Mouse (Mus musculus): ENCODE measurements at regions not wholly inside any gene's neighbourhood (a gene's known extent, or its start where the extent isn't known, plus 50 kb on each side); places are given as distances from the start of the nearest gene placed in this dataset.

DNA sequence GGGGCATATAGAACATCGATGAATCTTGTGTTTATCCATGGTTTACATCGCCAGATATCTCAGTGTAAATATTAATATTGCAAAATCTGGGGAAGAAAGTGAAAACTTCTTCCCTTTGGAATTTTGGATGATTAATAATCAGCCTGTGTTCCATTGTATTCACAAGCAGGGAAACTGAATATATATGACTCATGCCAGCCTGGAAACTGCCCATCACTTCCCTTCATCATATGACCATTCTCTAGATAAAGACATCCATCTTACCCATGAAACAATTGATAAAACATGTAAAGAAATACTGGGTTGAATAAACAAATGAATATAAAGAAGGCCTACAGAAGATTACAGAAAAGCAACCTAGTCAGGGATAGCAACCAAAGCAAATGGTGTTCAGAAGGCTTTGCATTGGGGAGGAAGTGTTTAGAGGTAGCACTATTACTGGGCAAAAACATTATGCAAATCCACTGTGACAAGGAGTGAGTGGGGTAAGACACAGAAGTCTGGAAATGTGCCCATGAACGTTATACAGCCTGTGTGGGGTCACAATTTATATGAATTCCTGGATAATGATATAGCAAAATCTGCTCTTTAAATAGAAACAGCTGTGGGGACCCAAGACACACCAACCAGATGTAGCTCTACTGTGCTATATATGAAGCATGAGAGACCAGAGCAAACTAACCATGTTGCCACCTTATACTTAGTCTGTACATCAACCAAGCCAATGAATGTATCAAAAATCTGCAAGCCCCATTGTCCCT is 238.5 kb upstream of the Sdr16c6 start:
- 42% methylated on average over 3 of the region's 3 CpGs for WGBS
- H3K4me1 ChIP-seq (ENCODE audit: control insufficient read depth, insufficient read depth, low read length) = no peaks in the 10 kb centered on the region
- H3K27ac ChIP-seq (ENCODE audit: low read length) = no peak overlapping the region
- H3K27me3 ChIP-seq (ENCODE audit: control insufficient read depth, insufficient read depth, low read length) = no peaks in the 10 kb centered on the region
- no peak overlapping the region for H3K4me2 ChIP-seq (replicated peaks; ENCODE audit: low read depth, low read length)
- no peak for ATAC-seq (ENCODE audit: insufficient number of reproducible peaks, insufficient read depth, low FRiP score, low read depth)
- H3K9ac ChIP-seq (replicated peaks; ENCODE audit: low read depth, low read length) = no peak overlapping the region
- H3K9me3 ChIP-seq (ENCODE audit: control insufficient read depth, low read depth, low read length) = no peaks in the 10 kb centered on the region
- H3K4me3 ChIP-seq (ENCODE audit: low read depth, low read length) = no peak overlapping the region
- H3K36me3 ChIP-seq (ENCODE audit: control insufficient read depth, insufficient read depth, low read length) = no peaks in the 10 kb centered on the region

DNA sequence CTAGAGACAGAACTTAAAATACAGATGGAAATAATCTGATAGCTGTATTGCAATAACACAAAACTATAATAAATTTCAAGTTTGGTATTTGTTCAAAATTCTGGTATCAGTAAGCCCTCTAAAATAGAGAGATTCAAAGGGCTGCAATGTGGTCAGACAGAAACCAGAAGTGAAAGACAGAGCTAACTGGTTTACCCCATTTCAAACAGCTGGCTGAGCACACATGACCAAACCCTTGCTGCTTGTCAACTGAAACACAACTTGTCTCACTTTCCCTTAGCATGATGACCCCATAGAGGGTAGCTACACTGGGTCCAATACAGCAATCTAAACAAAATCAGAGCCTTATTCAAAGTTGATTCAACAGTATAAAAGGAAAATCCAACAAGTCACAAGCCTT is 234.2 kb upstream of the Sdr16c6 start:
- Histone ChIP-seq H3K4me3 (ENCODE audit: low read depth, low read length) (no peak overlapping the region), H3K27ac (ENCODE audit: low read length) (no peak overlapping the region), H3K27me3 (ENCODE audit: control insufficient read depth, insufficient read depth, low read length) (no peaks in the 10 kb centered on the region), H3K36me3 (ENCODE audit: control insufficient read depth, insufficient read depth, low read length) (no peaks in the 10 kb centered on the region), H3K9me3 (ENCODE audit: control insufficient read depth, low read depth, low read length) (no peaks in the 10 kb centered on the region), H3K4me1 (ENCODE audit: control insufficient read depth, insufficient read depth, low read length) (no peaks in the 10 kb centered on the region), H3K4me2 (replicated peaks; ENCODE audit: low read depth, low read length) (no peak overlapping the region), H3K9ac (replicated peaks; ENCODE audit: low read depth, low read length) (no peak overlapping the region)
- ATAC-seq (ENCODE audit: insufficient number of reproducible peaks, insufficient read depth, low FRiP score, low read depth) = no peak

DNA sequence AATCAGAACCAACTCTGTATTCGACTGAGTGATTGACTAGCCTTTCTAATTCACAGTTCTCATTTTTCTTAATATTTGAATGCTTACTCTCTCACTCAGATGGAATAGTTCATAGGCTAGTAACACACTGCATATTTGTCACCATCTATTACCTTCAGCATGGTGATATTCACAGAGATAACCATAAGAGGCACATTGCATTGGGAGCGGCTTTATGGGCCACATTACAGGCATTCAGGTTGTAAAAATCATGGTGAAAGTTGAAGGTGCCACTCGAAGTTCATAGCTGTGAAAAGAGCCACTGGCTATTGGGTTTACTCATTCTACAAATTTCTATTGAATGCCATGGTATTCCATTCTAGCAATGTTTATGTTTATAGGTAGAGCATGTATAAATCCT is 229.6 kb upstream of the Sdr16c6 start:
- H3K27ac ChIP-seq (ENCODE audit: low read length) = peak overlapping the region; percentile 2; the same call in 1 of the 2 replicates
- no peaks in the 10 kb centered on the region for H3K4me1 ChIP-seq (ENCODE audit: control insufficient read depth, insufficient read depth, low read length)
- ATAC-seq (ENCODE audit: insufficient number of reproducible peaks, insufficient read depth, low FRiP score, low read depth) = no peak
- no peaks in the 10 kb centered on the region for H3K27me3 ChIP-seq (ENCODE audit: control insufficient read depth, insufficient read depth, low read length)
- no peak overlapping the region for H3K4me3 ChIP-seq (ENCODE audit: low read depth, low read length)
- 74% methylated on average over 3 of the region's 3 CpGs for WGBS
- H3K36me3 ChIP-seq (ENCODE audit: control insufficient read depth, insufficient read depth, low read length) = no peaks in the 10 kb centered on the region
- no peak overlapping the region for H3K9ac ChIP-seq (replicated peaks; ENCODE audit: low read depth, low read length)
- no peak overlapping the region for H3K4me2 ChIP-seq (replicated peaks; ENCODE audit: low read depth, low read length)
- H3K9me3 ChIP-seq (ENCODE audit: control insufficient read depth, low read depth, low read length) = no peaks in the 10 kb centered on the region

DNA sequence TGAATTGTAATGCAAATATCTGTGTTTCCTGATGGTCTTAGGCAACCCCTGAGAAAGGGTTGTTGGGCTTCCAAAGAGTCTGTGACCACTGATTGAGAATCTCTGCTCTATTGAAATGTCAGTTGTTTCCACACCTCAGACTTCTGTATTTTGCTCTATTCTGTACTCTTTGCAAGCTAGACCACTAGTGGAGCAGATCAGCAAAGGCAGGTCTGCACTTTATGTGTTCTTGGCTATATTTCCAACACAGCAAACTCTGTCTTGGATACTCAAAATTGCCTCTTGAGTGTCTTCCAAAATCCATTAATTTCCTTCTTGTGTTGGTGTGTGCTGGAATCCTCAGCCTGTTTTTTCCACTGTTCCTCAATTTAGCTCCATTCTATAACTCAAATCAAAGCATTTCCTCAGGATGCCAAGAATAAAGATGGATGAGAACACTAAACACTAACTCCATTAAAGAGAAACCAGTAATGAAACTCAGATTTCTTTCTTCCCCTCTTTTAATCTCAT is 228.5 kb upstream of the Sdr16c6 start:
- no peaks in the 10 kb centered on the region for H3K27me3 ChIP-seq (ENCODE audit: control insufficient read depth, insufficient read depth, low read length)
- H3K27ac ChIP-seq (ENCODE audit: low read length) = no peak overlapping the region
- H3K9me3 ChIP-seq (ENCODE audit: control insufficient read depth, low read depth, low read length) = no peaks in the 10 kb centered on the region
- no peak overlapping the region for H3K9ac ChIP-seq (replicated peaks; ENCODE audit: low read depth, low read length)
- H3K4me2 ChIP-seq (replicated peaks; ENCODE audit: low read depth, low read length) = no peak overlapping the region
- no peak overlapping the region for H3K4me3 ChIP-seq (ENCODE audit: low read depth, low read length)
- no peaks in the 10 kb centered on the region for H3K4me1 ChIP-seq (ENCODE audit: control insufficient read depth, insufficient read depth, low read length)
- no peaks in the 10 kb centered on the region for H3K36me3 ChIP-seq (ENCODE audit: control insufficient read depth, insufficient read depth, low read length)
- 0 out of 2 replicates have a peak, but pooled peaks have one; percentile 37 for ATAC-seq (ENCODE audit: insufficient number of reproducible peaks, insufficient read depth, low FRiP score, low read depth)

DNA sequence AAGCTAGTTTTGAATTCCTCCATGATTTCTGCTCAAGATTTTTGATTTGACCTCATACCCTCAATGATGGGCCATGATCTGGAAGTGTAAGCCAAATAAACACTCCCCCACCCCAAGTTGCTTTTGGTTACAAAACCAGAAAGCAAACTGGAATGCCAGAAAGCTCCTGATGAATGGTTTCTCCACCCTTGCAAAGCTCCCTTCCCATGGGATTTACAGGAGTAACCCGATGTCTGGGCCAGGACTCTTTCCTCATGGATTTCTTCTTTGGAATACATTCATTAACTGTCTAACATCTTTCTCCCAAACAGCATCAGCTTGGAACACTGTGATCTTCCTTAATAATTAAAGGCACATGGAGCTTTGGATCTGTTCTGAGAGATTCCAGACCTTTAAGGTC is 227.3 kb upstream of the Sdr16c6 start:
- H3K27ac ChIP-seq (ENCODE audit: low read length) = no peak overlapping the region
- no peaks in the 10 kb centered on the region for H3K4me1 ChIP-seq (ENCODE audit: control insufficient read depth, insufficient read depth, low read length)
- H3K4me2 ChIP-seq (replicated peaks; ENCODE audit: low read depth, low read length) = no peak overlapping the region
- H3K4me3 ChIP-seq (ENCODE audit: low read depth, low read length) = no peak overlapping the region
- H3K36me3 ChIP-seq (ENCODE audit: control insufficient read depth, insufficient read depth, low read length) = no peaks in the 10 kb centered on the region
- H3K9ac ChIP-seq (replicated peaks; ENCODE audit: low read depth, low read length) = no peak overlapping the region
- H3K27me3 ChIP-seq (ENCODE audit: control insufficient read depth, insufficient read depth, low read length) = no peaks in the 10 kb centered on the region
- no peaks in the 10 kb centered on the region for H3K9me3 ChIP-seq (ENCODE audit: control insufficient read depth, low read depth, low read length)
- ATAC-seq (ENCODE audit: insufficient number of reproducible peaks, insufficient read depth, low FRiP score, low read depth) = no peak
- 65% methylated on average over 1 of the region's 1 CpGs for WGBS

DNA sequence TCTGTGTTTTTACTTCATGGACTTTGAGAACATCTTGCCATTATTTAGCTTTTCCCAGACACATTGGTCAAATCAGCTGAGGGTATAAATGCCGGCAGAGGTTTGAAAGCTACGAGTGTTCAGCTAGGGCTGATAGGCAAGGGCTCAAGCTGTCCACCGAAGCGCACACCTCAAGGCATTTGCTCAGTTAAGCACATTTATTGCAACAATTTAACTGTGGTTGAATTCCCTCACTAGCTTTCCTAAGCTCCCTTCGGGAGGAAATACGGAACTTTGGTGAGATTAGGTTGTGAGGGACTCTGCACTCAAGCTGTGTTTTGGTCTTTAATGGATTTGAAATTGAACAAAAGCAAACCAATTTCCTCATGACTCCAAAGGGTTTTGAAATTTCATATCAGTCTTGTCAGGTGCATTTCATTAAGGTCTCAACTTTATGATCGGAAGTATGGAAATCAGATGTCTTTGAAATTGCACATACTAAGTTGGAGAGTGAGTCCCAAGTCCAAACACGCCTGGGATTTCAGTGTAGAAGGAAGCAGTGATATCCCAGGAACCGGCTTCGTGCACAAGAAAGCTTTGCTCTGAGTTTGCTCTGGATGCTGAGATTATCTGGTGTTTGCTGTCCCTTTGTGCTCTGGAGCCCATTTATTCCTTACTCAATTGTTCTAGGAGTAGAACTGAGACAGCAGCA is 223.0 kb upstream of the Sdr16c6 start:
- Histone ChIP-seq H3K4me3 (ENCODE audit: low read depth, low read length) (no peak overlapping the region), H3K27me3 (ENCODE audit: control insufficient read depth, insufficient read depth, low read length) (no peaks in the 10 kb centered on the region), H3K9ac (replicated peaks; ENCODE audit: low read depth, low read length) (no peak overlapping the region), H3K27ac (ENCODE audit: low read length) (no peak overlapping the region), H3K4me1 (ENCODE audit: control insufficient read depth, insufficient read depth, low read length) (no peaks in the 10 kb centered on the region), H3K4me2 (replicated peaks; ENCODE audit: low read depth, low read length) (no peak overlapping the region), H3K9me3 (ENCODE audit: control insufficient read depth, low read depth, low read length) (no peaks in the 10 kb centered on the region), H3K36me3 (ENCODE audit: control insufficient read depth, insufficient read depth, low read length) (no peaks in the 10 kb centered on the region)
- no peak for ATAC-seq (ENCODE audit: insufficient number of reproducible peaks, insufficient read depth, low FRiP score, low read depth)
- 75% methylated on average over 10 of the region's 10 CpGs for WGBS

DNA sequence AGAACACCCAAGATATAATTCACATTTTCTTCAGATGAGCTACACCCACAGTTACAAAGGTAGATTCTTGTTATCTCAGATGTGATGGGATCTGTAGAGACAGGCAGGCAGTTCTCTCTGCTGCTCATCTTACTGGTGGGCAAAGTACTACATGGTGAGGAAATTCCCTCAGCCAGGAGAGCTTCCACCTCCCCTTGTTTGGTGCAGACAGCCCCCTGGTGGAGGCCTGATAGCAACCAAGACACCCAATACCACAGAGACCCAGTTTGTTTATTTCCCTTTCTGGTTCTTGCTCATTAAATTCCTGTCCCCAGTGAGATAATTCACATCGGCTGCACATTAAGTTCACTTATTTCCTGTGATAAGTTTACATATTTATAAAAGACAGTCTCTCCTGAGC is 222.3 kb upstream of the Sdr16c6 start:
- Histone ChIP-seq H3K9ac (replicated peaks; ENCODE audit: low read depth, low read length) (no peak overlapping the region), H3K27ac (ENCODE audit: low read length) (no peak overlapping the region), H3K36me3 (ENCODE audit: control insufficient read depth, insufficient read depth, low read length) (no peaks in the 10 kb centered on the region), H3K4me2 (replicated peaks; ENCODE audit: low read depth, low read length) (no peak overlapping the region), H3K9me3 (ENCODE audit: control insufficient read depth, low read depth, low read length) (no peaks in the 10 kb centered on the region), H3K4me3 (ENCODE audit: low read depth, low read length) (no peak overlapping the region), H3K27me3 (ENCODE audit: control insufficient read depth, insufficient read depth, low read length) (no peaks in the 10 kb centered on the region), H3K4me1 (ENCODE audit: control insufficient read depth, insufficient read depth, low read length) (no peaks in the 10 kb centered on the region)
- WGBS = 42% methylated on average over 1 of the region's 1 CpGs
- ATAC-seq (ENCODE audit: insufficient number of reproducible peaks, insufficient read depth, low FRiP score, low read depth) = no peak

DNA sequence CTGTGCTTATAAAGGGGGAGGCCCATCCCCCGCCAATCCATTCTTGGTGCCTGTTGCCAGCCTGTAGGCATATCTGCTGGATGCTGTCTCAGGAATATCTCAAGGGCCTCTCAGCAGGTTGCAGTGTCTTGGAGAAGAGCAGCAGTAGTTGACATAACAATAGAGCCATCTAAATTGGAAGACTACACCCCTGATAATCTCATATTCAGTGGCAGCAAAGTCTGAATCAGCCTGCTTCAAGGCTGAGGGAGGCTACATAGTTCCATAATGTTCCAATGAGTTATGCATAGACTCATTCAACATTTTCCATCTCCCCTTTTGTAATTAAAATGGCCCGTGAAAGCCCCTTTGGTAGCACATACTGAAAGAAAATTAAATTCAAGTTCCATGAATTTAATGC is 172.3 kb upstream of the Sdr16c6 start:
- Histone ChIP-seq H3K4me2 (replicated peaks; ENCODE audit: low read depth, low read length) (no peak overlapping the region), H3K9ac (replicated peaks; ENCODE audit: low read depth, low read length) (no peak overlapping the region), H3K27ac (ENCODE audit: low read length) (no peak overlapping the region), H3K36me3 (ENCODE audit: control insufficient read depth, insufficient read depth, low read length) (no peaks in the 10 kb centered on the region), H3K9me3 (ENCODE audit: control insufficient read depth, low read depth, low read length) (peaks cover 3% of the 10 kb centered on the region; the same call in 1 of the 2 replicates), H3K4me3 (ENCODE audit: low read depth, low read length) (no peak overlapping the region), H3K4me1 (ENCODE audit: control insufficient read depth, insufficient read depth, low read length) (no peaks in the 10 kb centered on the region), H3K27me3 (ENCODE audit: control insufficient read depth, insufficient read depth, low read length) (no peaks in the 10 kb centered on the region)
- 86% methylated on average over 2 of the region's 2 CpGs for WGBS
- ATAC-seq (ENCODE audit: insufficient number of reproducible peaks, insufficient read depth, low FRiP score, low read depth) = no peak
